Mouse (Mus musculus) kidney, postnatal 4 days (tissue): ENCODE data around the gene Ppp1r18.
A peak's percentile ranks its signal among the peaks of the same experiment; 100 is the strongest.

Source experiments
- DNase-seq, 2 experiments: peaks; one replicate each; pipeline ENCODE4 v3.0.0; 2021; ENCODE audit warnings: mixed read lengths in 2 of 2

Gene Ppp1r18

DNA sequence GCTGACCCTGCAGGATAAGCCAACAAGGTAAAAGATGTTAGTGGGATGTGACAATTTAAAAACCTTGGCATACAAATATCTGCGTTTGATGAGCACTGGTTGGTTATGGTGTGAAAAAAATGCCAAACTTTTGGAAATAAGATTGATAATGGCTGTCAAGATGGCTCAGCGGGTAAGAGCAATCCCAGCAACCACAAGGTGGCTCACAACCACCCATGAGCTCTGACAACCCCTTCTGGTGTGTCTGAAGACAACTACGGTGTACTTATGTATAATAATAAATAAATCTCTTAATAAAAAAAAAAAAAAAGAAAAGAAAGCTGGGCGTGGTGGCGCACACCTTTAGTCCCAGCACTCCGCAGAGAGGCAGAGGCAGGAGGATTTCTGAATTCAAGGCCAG lies 49.6 kb downstream of the Ppp1r18 start:
- DNase-seq, result no peak

DNA sequence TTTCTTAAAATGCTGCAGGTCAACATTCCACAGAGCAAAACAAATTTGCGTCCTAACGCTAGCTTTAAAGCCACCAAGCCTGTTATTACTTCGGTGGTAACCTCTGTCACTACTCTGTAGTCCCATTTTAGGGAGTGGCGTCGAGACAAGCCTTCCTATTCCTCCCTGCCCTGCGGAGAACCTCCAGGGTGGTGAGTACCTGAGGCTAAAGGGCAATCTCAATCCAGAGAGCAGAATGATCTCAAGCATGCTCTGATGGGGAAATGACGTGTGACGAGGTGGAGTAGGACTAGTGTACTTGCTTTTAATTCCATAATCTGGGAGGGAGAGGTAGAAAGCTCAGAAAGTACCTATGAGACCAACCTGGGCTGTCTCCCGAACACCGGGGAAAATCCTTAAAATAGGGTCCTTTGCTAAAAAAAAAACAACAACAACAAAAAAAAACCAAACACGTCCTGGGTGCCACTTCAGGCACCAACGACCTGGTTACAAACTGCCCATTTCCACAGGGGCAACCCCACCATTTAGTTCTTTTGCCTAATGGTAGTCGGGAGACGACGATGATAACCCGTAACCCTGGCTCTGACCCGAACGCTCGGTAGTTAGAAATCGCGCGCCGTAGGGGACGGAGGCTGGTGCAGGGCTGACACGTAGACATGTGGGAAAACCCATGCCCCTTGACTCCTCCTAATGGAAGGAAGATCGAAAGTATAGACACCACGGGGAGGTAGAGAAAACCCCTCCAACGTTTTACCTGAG lies 50.3 kb downstream of the Ppp1r18 start:
- peak in 1 of 2 experiments; percentile 37 for DNase-seq

DNA sequence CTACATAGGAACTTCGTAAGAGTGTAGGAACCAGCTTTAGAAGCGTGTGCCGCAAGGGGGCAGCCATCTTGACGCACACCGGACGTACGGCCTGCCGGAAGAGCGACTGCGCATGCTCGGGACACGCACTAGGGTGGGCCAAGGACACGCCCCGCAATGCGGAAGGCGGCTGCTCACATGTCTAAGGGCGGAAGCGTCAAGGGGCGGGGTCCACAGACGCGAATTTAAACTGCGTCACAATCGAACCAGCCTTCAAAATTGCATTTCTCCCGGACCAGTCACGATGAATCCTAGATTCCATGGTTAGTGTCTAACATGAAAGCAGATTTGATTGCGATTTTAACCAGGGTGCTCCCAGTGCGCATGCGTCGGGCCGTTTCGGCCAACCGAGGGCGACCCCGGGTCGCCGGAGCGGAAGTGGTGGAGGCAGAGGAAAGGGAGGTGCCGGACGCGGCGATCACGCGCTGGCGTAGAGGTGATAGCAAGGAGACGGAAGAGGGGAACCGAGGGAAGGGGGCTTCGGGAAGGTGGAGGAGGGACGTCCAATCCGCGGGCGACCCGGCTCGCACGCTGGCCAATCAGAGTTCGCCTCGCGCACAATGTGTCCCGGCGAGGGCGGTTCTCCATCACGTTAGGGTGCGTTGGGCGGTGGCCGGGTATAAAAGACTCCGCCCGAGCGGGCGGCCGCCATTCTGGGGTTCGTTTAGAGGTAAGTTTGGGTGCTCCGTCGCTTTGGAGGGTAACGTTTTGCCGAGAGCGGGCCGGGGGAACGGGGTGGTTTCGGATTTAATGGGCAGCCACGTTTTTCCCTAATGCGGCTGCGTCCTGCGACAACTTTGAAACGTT lies 51.1 kb downstream of the Ppp1r18 start, which contains the start of the genes Mrps18b and Ppp1r10:
Gene Mrps18b (minus strand): TSS at position 93 of the 846 bp plus-strand sequence.
Gene Ppp1r10 (plus strand): TSS at position 138 of the 846 bp plus-strand sequence.
- DNase-seq, result peak; percentile 98 to 99

DNA sequence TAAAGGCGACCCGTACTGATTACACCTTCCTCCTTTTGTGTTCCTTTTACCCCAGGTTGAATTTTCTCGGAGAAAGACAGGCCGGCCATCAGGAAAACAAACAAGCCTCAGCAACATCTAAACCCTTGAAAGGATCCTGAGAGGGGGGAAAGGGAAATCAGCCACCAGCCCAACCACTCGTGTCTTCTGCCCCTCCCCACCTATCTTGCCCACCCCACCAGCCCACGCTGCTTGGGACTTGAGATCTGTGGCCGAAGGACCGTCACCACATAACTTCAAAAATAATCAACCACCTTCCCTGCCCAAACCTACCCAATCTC lies 51.7 kb downstream of the Ppp1r18 start:
- DNase-seq, result peak; percentile 34 to 61

DNA sequence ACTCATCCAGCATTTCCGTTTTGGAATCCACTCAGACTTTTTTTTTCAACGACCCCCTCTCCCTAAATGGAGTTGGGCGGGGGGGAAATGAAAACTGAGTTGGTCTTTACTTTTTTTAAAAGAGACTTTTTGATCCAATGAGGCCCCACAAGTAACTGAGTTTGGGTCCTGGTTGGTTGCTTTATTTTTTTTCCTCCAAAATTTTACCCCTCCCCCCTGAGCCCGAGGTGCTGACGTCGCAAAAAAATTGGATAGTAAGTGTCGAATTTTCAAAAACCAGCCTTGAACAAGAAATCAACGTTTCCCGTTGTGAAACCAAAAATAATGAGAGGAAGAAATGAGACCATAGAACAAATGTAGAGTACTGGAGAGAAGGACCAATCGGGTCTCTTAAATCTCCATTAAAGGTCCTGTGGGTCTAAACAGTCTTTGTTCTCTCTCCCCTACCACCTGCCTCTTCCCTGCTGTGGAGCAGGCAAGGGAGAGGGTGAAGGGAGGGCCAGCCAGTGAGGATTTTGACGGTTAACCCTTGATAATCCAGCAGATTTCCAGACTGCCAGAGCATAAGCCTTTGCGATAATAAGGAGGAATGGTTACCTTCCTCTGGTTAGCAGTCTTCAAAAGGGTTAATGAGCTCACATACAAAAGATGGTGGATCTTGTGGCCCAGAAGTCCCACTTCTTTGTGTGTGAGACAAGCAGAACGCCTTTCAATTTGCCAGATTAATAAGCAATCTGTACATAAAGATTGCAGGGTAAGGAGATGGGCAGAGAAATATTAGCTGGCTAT lies 52.3 kb downstream of the Ppp1r18 start:
- DNase-seq, result peak; percentile 41 to 62

DNA sequence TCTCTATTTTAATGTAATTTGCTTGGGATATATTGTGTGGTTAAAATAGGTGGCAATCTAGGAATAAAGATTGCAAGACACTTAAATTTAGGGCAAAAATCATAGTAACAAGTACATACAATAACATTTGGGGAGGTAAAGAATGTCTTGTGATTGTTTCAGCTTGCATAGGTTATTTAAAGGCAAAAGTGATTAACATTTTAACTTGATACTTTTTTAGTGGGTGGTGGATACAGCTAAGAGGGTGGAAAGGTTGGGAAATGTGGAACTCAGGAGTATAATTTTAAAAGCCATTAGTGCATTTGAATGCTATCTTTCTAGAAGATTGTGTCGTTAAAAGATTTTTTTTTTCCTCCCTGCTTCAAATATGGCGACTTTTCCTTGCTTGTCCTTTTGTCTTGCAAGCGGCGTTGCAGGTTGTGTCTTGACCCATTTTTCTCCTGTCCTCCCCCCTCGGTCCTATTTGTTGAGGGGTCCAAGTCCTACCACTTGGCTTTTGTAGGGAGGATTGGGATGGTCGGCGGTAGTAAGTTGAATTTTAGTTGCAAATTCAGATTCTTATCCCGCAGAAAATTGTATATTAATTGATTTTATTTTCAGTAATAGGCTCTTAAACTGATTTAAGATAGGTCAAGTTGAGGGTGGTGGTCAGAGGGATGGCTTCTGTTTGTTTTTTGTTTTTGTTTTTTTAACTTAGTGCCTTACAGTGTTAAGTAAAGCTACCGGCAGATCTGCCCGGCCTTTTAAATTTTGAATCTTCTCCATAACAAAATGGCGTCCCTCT lies 53.1 kb downstream of the Ppp1r18 start:
- DNase-seq, result peak; percentile 51 to 71

DNA sequence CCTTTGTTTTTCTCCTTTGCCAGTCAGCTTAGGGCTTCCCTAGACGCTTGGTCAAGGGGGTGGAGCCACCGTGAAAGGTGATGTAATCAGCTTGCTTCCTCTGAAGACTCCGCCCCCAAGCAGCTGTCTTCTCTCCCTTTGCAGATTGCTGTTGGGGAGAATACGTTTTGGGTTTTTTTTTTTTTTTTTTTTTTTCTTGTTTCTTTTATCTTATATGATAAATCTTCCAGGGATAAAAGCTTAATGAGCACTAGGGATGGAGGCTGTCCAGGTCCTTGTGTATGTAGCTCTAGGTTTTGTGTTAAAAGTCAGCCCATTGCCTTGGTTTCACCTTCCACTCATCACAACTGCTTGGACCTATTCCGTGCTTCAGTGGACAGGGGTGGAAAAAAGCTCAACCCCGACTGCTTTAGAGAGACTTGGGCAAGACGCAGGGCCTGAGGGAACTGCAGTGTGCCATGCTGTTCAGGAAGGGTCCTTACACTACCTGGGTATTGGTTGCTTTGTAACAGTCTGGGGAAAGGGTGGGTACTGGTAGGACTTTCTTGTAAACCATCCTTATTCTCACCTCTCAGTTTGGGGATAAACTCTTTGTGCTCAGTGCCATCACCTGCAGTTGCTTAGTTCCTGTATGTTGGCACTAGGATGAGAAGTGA lies 53.8 kb downstream of the Ppp1r18 start:
- DNase-seq, result peak; percentile 98

DNA sequence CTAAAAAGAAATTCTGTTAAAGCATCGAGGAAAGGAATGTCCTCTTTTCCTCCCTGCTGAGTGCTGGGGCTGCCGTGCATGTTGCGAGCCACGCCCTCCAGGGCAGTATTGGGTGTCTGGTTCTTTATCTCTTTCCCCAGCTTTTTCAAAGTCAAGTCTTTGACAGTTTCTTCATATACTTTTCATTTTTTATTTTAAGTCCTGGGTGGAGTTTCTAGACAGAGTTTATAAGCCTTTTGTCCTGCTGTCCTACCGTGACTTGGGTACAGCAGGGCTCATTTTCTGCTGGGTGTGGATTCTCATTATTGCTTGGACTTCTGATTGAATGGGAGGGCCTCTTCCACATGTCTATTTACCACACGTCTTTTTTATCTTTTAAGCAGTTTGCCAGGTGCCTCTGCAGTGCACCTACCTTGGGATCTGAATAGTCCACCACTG lies 54.5 kb downstream of the Ppp1r18 start:
- DNase-seq, result peak in 1 of 2 experiments; percentile 42

DNA sequence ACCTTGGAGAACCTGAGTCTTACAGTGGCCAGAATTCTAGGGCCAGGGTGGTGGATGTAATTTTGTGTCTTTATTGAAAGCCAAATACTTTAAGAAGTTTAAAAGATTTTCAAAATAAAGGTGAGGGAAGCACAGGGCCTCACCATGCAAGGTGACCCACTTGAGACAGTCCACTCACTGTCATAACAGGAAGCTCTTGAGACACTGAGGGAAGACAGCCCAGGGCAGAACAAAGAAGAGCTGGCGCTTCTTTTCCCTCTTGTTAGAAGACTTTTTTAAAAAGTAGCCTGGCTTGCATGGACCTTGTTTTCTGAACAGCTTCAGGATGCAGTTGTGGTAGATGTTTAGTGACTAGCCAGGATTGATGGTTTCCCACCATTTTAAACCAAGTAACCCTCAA lies 55.0 kb downstream of the Ppp1r18 start:
- DNase-seq, result no peak

DNA sequence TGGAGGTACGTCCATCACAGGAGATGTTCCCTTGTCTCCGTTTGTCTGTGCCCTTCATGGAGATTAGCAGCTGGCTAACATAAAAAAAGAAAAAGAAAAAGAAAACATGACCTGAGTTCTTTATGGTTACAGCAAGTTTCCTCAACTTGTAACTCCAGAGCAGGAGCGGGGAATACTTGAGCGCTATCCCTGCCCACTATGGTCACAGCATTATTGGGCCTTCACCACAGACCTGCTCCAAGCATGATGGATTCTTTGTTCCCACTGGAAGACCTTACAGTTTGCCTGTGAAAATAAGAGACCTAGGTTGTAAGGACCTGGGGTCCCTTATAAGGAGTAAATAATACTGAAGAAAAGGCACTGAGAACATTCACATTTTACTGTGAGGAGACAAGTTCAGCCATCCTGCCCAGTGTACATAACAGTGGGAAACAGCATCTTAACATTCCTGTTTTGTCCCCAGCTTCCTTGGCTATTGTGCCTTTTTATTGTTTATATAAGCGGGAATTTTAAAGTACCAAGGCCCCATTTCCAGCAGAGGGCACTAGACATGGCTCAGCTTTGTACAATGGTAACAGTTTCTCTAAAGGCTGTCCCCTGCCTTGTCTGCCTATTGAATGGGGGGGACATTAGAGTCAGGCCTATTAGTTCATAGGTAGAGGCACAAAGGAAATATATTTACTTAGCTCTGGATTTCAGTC lies 55.6 kb downstream of the Ppp1r18 start:
- peak; percentile 43 to 64 for DNase-seq

DNA sequence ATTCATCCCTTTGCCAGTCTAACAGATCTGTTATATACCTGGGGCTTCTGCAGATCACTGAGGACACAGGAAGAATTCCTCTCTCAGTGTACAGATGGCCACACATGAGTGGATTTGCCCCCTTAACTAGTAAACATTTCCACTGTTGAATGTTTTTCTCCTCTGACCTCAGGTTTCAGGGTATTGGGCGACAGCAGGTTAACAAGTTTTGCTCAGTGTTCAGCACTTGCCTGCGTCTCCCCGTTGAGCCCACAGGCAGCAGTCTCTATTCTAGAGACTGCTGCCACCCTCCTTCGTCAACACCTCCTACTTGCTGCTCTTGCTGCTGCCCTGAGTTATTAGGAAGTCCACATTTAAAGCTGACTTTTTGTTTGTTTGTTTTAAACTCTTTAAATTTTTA lies 56.3 kb downstream of the Ppp1r18 start:
- no peak for DNase-seq

DNA sequence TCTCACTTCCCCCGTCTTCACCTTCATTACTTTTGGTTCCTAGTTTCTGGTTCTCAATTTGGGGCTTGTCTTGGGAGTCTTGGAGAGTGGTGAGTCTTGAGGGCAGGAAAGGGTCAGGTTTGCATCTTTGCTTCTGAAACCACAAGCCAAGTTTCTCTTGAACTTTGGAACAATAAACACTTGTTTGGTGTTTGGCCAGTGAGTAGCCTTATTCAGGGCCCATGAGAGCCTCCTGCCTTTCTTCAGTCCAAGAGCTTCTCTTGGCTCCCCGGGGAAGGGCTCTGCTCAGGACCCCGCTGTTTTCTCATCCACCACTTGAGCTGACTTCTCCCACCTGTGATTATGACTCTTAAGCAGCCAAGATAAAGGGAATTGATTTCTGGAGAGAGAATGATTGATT lies 57.2 kb downstream of the Ppp1r18 start:
- DNase-seq, result no peak

DNA sequence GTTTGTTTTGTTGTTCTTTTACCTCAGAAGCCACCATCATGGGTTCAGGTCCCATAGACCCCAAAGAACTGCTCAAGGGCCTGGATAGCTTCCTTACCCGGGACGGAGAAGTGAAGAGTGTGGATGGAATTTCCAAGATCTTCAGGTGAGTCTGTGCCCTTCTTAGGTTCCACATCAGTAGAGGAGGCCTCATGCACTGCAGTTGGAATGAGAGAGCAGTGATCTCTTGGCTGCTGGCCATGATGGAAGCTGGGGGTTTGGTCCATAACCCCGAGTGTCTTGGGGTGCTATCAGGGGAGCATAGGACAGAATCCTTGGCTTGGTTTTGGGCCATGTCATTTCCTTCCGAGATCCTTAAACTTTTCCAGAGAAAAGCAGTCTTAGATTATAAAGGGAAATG lies 57.9 kb downstream of the Ppp1r18 start:
- DNase-seq, result no peak
